Mouse (Mus musculus) erythroid progenitor cell, adult 5-6 weeks (primary cell): ENCODE results near the gene Tmc8. TPM values are rescaled to one million over a fixed set of nuclear protein-coding genes. Genes with fewer than 3 reads are reported as not detected.

Experiments used
- total RNA-seq, 2 experiments: library from RNA; stranded (forward) in 1 of 2; stranded (reverse) in 1 of 2; fragments of 150-400 nt in 1 of 2; fragments of 186-747, 209-891 nt in 1 of 2; gene quantifications; 2 replicates each; pipeline versions ENCODE4 v1.2.3 to v1.2.4; 2015 to 2017; ENCODE audit warnings: low replicate concordance in 2 of 2

The Tmc8 gene
- total RNA-seq, 2 experiments from 2014 or later, result 60.6 to 113 TPM

Other genes starting within 250 kb of the Tmc8 start
- 10.8 and 13.4 TPM in 2 replicates for gene Tnrc6c, start 127.8 kb upstream of the Tmc8 start, total RNA-seq (2015; ENCODE audit: low replicate concordance)
- gene Tnrc6c, start 127.8 kb upstream of the Tmc8 start, total RNA-seq (2017; ENCODE audit: low replicate concordance), result 11.6 and 13.9 TPM in 2 replicates
- gene Tmc6, start 122 bp downstream of the Tmc8 start, total RNA-seq (2015; ENCODE audit: low replicate concordance), result 478 and 628 TPM in 2 replicates
- gene Tmc6, start 122 bp downstream of the Tmc8 start, total RNA-seq (2017; ENCODE audit: low replicate concordance), result 151 and 353 TPM in 2 replicates
- 82.6 and 84.3 TPM in 2 replicates for gene 6030468B19Rik, start 15.6 kb downstream of the Tmc8 start, total RNA-seq (2015; ENCODE audit: low replicate concordance)
- gene 6030468B19Rik, start 15.6 kb downstream of the Tmc8 start, total RNA-seq (2017; ENCODE audit: low replicate concordance), result 23.8 and 25.8 TPM in 2 replicates
- gene Gm20708, start 27.6 kb downstream of the Tmc8 start, total RNA-seq (2015; ENCODE audit: low replicate concordance), result 72.1 and 80.7 TPM in 2 replicates
- gene Gm20708, start 27.6 kb downstream of the Tmc8 start, total RNA-seq (2017; ENCODE audit: low replicate concordance), result 3.4 and 18.5 TPM in 2 replicates
- 65.4 and 86.5 TPM in 2 replicates for gene Syngr2, start 27.6 kb downstream of the Tmc8 start, total RNA-seq (2015; ENCODE audit: low replicate concordance)
- 35.0 and 41.8 TPM in 2 replicates for gene Syngr2, start 27.6 kb downstream of the Tmc8 start, total RNA-seq (2017; ENCODE audit: low replicate concordance)
- gene Afmid, start 43.8 kb downstream of the Tmc8 start, total RNA-seq (2015; ENCODE audit: low replicate concordance), result 38.6 and 38.9 TPM in 2 replicates
- gene Afmid, start 43.8 kb downstream of the Tmc8 start, total RNA-seq (2017; ENCODE audit: low replicate concordance), result 70.3 and 75.6 TPM in 2 replicates
- 462 and 532 TPM in 2 replicates for gene Tk1, start 44.0 kb downstream of the Tmc8 start, total RNA-seq (2015; ENCODE audit: low replicate concordance)
- 549 and 716 TPM in 2 replicates for gene Tk1, start 44.0 kb downstream of the Tmc8 start, total RNA-seq (2017; ENCODE audit: low replicate concordance)
- 782 and 936 TPM in 2 replicates for gene Birc5, start 67.2 kb downstream of the Tmc8 start, total RNA-seq (2015; ENCODE audit: low replicate concordance)
- 871 and 1,077 TPM in 2 replicates for gene Birc5, start 67.2 kb downstream of the Tmc8 start, total RNA-seq (2017; ENCODE audit: low replicate concordance)
- gene Tmem235, start 78.7 kb downstream of the Tmc8 start, total RNA-seq (2015; ENCODE audit: low replicate concordance), result not detected in 2 replicates
- gene Tmem235, start 78.7 kb downstream of the Tmc8 start, total RNA-seq (2017; ENCODE audit: low replicate concordance), result 1.1 TPM in 1 of 2 replicates, not detected in the other
- gene Tha1, start 91.4 kb downstream of the Tmc8 start, total RNA-seq (2015; ENCODE audit: low replicate concordance), result 0.42 TPM in 1 of 2 replicates, not detected in the other
- 1.8 and 3.3 TPM in 2 replicates for gene Tha1, start 91.4 kb downstream of the Tmc8 start, total RNA-seq (2017; ENCODE audit: low replicate concordance)
- 0.36 and 1.3 TPM in 2 replicates for gene Socs3, start 188.0 kb downstream of the Tmc8 start, total RNA-seq (2015; ENCODE audit: low replicate concordance)
- gene Socs3, start 188.0 kb downstream of the Tmc8 start, total RNA-seq (2017; ENCODE audit: low replicate concordance), result 1.2 TPM in 1 of 2 replicates, not detected in the other
- gene Pgs1, start 204.2 kb downstream of the Tmc8 start, total RNA-seq (2015; ENCODE audit: low replicate concordance), result 10.1 and 13.3 TPM in 2 replicates
- 5.1 and 22.5 TPM in 2 replicates for gene Pgs1, start 204.2 kb downstream of the Tmc8 start, total RNA-seq (2017; ENCODE audit: low replicate concordance)